Mouse (Mus musculus): ENCODE measurements around the gene Wbp2nl. TPM values are rescaled to one million over a fixed set of nuclear protein-coding genes. Genes with fewer than 3 reads are reported as not detected.

The Wbp2nl gene
- 0.10 and 0.11 TPM in 2 replicates for polyA plus RNA-seq (2016; fragmentation: Nextera tagmentation; extraction: Ambion mirVana)

DNA sequence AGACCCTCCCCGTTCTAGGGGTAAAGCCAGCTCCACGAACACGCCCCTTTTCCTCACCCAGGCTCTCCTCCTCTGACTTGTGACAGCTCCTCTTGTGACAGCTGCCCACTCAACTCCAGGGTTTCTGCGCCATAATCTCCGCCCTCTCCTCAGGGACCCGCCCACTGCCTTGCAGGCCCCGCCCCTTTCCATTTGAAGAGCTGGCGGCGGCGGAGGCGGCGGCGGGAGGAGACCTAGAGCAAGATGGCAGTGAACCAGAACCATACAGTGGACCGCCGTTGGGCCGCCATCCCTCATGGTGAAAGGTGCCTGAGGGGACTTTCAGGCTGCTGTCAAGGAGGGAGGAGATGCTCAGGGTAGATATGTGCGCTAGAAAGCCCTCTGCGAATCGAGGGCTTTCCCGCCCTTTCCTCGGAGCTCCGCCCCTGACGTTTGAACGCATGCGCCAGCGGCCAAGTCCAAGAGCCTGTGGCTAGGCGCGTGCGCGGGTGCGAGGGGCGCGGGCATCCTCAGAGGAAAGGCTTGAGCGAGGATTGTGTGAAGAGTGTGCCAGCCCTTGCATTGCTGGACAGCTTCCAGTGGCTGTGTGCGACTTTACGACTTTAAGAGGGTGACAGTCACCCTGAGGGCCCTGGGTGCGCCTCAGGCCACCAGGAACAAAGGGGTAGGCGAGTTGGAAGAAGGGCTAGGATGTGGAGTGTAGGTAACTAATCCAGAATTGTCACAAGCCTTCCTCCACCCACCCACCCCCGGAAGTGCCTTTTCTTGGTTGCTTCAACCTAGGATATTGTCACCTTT is at the start of gene Wbp2nl:
Wbp2nl (plus strand) TSS at position 191 of the 798 bp plus-strand sequence.
- Histone ChIP-seq H3K4me1 (peaks cover 12% of the 10 kb centered on the region), H3K36me3 (replicated peaks) (no peaks in the 10 kb centered on the region), H3K9me3 (peaks cover 9% of the 10 kb centered on the region; the same call in 1 of the 2 replicates), H3K27ac (no peak within 1 kb of the TSS), H3K4me3 (no peak within 1 kb of the TSS), H3K27me3 (ENCODE audit: poor library complexity, severe bottlenecking) (peaks cover 15% of the 10 kb centered on the region; the same call in 1 of the 2 replicates)
- no peak for DNase-seq (ENCODE audit: extremely low spot score, low spot score)
- WGBS, result 63% methylated on average over 39 of the region's 39 CpGs

- Histone ChIP-seq H3K9me3 (no peaks in the 10 kb centered on the region), H3K36me3 (replicated peaks) (no peaks in the 10 kb centered on the region), H3K27ac (no peak overlapping the region), H3K4me3 (no peak overlapping the region), H3K27me3 (ENCODE audit: poor library complexity, severe bottlenecking) (peaks cover under 1% of the 10 kb centered on the region; the same call in 1 of the 2 replicates), H3K4me1 (peaks cover 15% of the 10 kb centered on the region)
- no peak for DNase-seq (ENCODE audit: extremely low spot score, low spot score)
- 91% methylated on average over 3 of the region's 3 CpGs for WGBS
Measured at GRCm38 (mm10) chr15:82251579-82251978, 47.2 kb upstream of the Wbp2nl start.

GRCm38 (mm10) chr15:82252097-82252496 is 46.7 kb upstream of the Wbp2nl start, which contains the start of gene 1500009C09Rik:
TSS of gene 1500009C09Rik (plus strand) at chr15:82252397.
- no peaks in the 10 kb centered on the region for H3K36me3 ChIP-seq (replicated peaks)
- H3K9me3 ChIP-seq, result no peaks in the 10 kb centered on the region
- H3K4me1 ChIP-seq, result peaks cover 20% of the 10 kb centered on the region
- no peak within 1 kb of the TSS for H3K4me3 ChIP-seq
- H3K27ac ChIP-seq, result no peak within 1 kb of the TSS
- 90% methylated on average over 6 of the region's 6 CpGs for WGBS
- H3K27me3 ChIP-seq (ENCODE audit: poor library complexity, severe bottlenecking), result peaks cover 4% of the 10 kb centered on the region; the same call in 1 of the 2 replicates
- no peak for DNase-seq (ENCODE audit: extremely low spot score, low spot score)

GRCm38 (mm10) chr15:82255248-82255647 is 43.5 kb upstream of the Wbp2nl start:
- Histone ChIP-seq H3K4me1 (peaks cover 25% of the 10 kb centered on the region), H3K4me3 (no peak overlapping the region), H3K36me3 (replicated peaks) (no peaks in the 10 kb centered on the region), H3K9me3 (no peaks in the 10 kb centered on the region), H3K27me3 (ENCODE audit: poor library complexity, severe bottlenecking) (peaks cover 18% of the 10 kb centered on the region), H3K27ac (0 out of 2 replicates have a peak overlapping the region, but pooled peaks have one; percentile 73)
- WGBS, result 45% methylated on average over 4 of the region's 4 CpGs
- no peak for DNase-seq (ENCODE audit: extremely low spot score, low spot score)

- WGBS, result 26% methylated on average over 10 of the region's 10 CpGs
- no peaks in the 10 kb centered on the region for H3K9me3 ChIP-seq
- peak overlapping the region; percentile 73 for H3K27ac ChIP-seq
- H3K27me3 ChIP-seq (ENCODE audit: poor library complexity, severe bottlenecking), result peaks cover 24% of the 10 kb centered on the region
- DNase-seq (ENCODE audit: extremely low spot score, low spot score), result peak; percentile 55
- H3K4me3 ChIP-seq, result peak overlapping the region; percentile 44
- no peaks in the 10 kb centered on the region for H3K36me3 ChIP-seq (replicated peaks)
- peaks cover 25% of the 10 kb centered on the region for H3K4me1 ChIP-seq
Measured at GRCm38 (mm10) chr15:82255944-82256383, 42.8 kb upstream of the Wbp2nl start.

- no peaks in the 10 kb centered on the region for H3K36me3 ChIP-seq (replicated peaks)
- H3K27me3 ChIP-seq (ENCODE audit: poor library complexity, severe bottlenecking), result peaks cover 24% of the 10 kb centered on the region
- peak; percentile 76 for DNase-seq (ENCODE audit: extremely low spot score, low spot score)
- no peaks in the 10 kb centered on the region for H3K9me3 ChIP-seq
- WGBS, result 14% methylated on average over 16 of the region's 16 CpGs
- H3K4me3 ChIP-seq, result no peak overlapping the region
- H3K4me1 ChIP-seq, result peaks cover 27% of the 10 kb centered on the region
- no peak overlapping the region for H3K27ac ChIP-seq
Measured at GRCm38 (mm10) chr15:82259510-82259909, 39.2 kb upstream of the Wbp2nl start.

- Histone ChIP-seq H3K27ac (no peak overlapping the region), H3K27me3 (ENCODE audit: poor library complexity, severe bottlenecking) (peaks cover 5% of the 10 kb centered on the region), H3K4me3 (no peak overlapping the region), H3K4me1 (peaks cover 35% of the 10 kb centered on the region), H3K9me3 (no peaks in the 10 kb centered on the region), H3K36me3 (replicated peaks) (no peaks in the 10 kb centered on the region)
- DNase-seq (ENCODE audit: extremely low spot score, low spot score), result peak; percentile 69
- WGBS, result 21% methylated on average over 6 of the region's 6 CpGs
Measured at GRCm38 (mm10) chr15:82266356-82266755, 32.4 kb upstream of the Wbp2nl start.

- WGBS, result 23% methylated on average over 3 of the region's 3 CpGs
- Histone ChIP-seq H3K4me3 (peak overlapping the region; percentile 18; the same call in 1 of the 2 replicates), H3K4me1 (peaks cover 38% of the 10 kb centered on the region), H3K27ac (peak overlapping the region; percentile 53; the same call in 1 of the 2 replicates), H3K27me3 (ENCODE audit: poor library complexity, severe bottlenecking) (peaks cover 24% of the 10 kb centered on the region), H3K36me3 (replicated peaks) (no peaks in the 10 kb centered on the region), H3K9me3 (no peaks in the 10 kb centered on the region)
- DNase-seq (ENCODE audit: extremely low spot score, low spot score), result peak; percentile 39
Measured at GRCm38 (mm10) chr15:82268185-82268584, 30.6 kb upstream of the Wbp2nl start.

GRCm38 (mm10) chr15:82268783-82269182 is 30.0 kb upstream of the Wbp2nl start:
- WGBS, result 91% methylated on average over 9 of the region's 9 CpGs
- no peak overlapping the region for H3K4me3 ChIP-seq
- peak overlapping the region; percentile 3; the same call in 1 of the 2 replicates for H3K27ac ChIP-seq
- DNase-seq (ENCODE audit: extremely low spot score, low spot score), result no peak
- H3K9me3 ChIP-seq, result no peaks in the 10 kb centered on the region
- H3K4me1 ChIP-seq, result peaks cover 40% of the 10 kb centered on the region
- peaks cover 30% of the 10 kb centered on the region for H3K27me3 ChIP-seq (ENCODE audit: poor library complexity, severe bottlenecking)
- no peaks in the 10 kb centered on the region for H3K36me3 ChIP-seq (replicated peaks)

DNA sequence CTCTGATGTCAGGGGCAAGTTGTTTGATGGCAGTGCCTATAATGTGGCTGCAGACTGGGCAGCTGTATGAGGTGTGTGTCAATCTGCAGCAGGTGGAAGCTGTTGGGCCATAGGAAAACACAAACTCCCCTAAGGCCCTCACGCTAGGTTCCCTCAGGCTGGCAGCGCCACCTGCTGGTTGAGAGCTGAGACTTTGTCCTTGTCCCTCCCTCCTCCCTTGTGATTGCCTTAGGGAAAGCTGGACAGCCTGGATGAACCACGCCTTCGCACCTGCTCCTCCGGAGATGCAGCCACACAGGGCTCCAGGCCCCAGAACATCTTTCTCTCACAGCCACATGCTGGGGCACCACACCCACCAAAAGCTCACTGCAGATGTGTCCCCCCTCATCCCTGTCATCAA is 27.6 kb upstream of the Wbp2nl start:
- peaks cover 57% of the 10 kb centered on the region for H3K4me1 ChIP-seq
- WGBS, result 8% methylated on average over 5 of the region's 5 CpGs
- H3K9me3 ChIP-seq, result no peaks in the 10 kb centered on the region
- peaks cover 52% of the 10 kb centered on the region for H3K27me3 ChIP-seq (ENCODE audit: poor library complexity, severe bottlenecking)
- peak overlapping the region; percentile 40 for H3K27ac ChIP-seq
- H3K4me3 ChIP-seq, result no peak overlapping the region
- DNase-seq (ENCODE audit: extremely low spot score, low spot score), result peak; percentile 78
- H3K36me3 ChIP-seq (replicated peaks), result no peaks in the 10 kb centered on the region

- Histone ChIP-seq H3K4me1 (peaks cover 68% of the 10 kb centered on the region), H3K9me3 (no peaks in the 10 kb centered on the region), H3K27me3 (ENCODE audit: poor library complexity, severe bottlenecking) (peaks cover 54% of the 10 kb centered on the region), H3K4me3 (no peak overlapping the region), H3K27ac (no peak overlapping the region), H3K36me3 (replicated peaks) (peaks cover 9% of the 10 kb centered on the region)
- no peak for DNase-seq (ENCODE audit: extremely low spot score, low spot score)
- WGBS, result 87% methylated on average over 6 of the region's 6 CpGs
Measured at GRCm38 (mm10) chr15:82272295-82272694, 26.5 kb upstream of the Wbp2nl start.

- H3K27me3 ChIP-seq (ENCODE audit: poor library complexity, severe bottlenecking), result peaks cover 54% of the 10 kb centered on the region
- H3K4me1 ChIP-seq, result peaks cover 56% of the 10 kb centered on the region
- H3K36me3 ChIP-seq (replicated peaks), result peaks cover 32% of the 10 kb centered on the region
- H3K9me3 ChIP-seq, result no peaks in the 10 kb centered on the region
- 27% methylated on average over 6 of the region's 6 CpGs for WGBS
- H3K27ac ChIP-seq, result peak within 1 kb of the TSS; percentile 93
- peak within 1 kb of the TSS; percentile 80 for H3K4me3 ChIP-seq
- no peak for DNase-seq (ENCODE audit: extremely low spot score, low spot score)
Measured at GRCm38 (mm10) chr15:82274593-82274926, 24.2 kb upstream of the Wbp2nl start, which contains the start of gene Sept3. TSS of gene Sept3 (plus strand) at chr15:82274893.
